Mouse (Mus musculus): ENCODE measurements around the gene Rexo1. TPM values are rescaled to one million over a fixed set of nuclear protein-coding genes. Genes with fewer than 3 reads are reported as not detected.

Gene Rexo1
- polyA plus RNA-seq, 1 experiment from 2014 or later, result 32.9 TPM

- peaks cover 10% of the 10 kb centered on the region for H3K4me1 ChIP-seq
- ATAC-seq (ENCODE audit: insufficient number of reproducible peaks, insufficient read depth, low FRiP score, low TSS enrichment), result peak; percentile 92
- H3K27ac ChIP-seq, result peak within 1 kb of the TSS; percentile 87
- H3K4me2 ChIP-seq (replicated peaks), result peak within 1 kb of the TSS; percentile 86
- peak within 1 kb of the TSS; percentile 75 for H3K4me3 ChIP-seq
- H3K9ac ChIP-seq, result peak within 1 kb of the TSS; percentile 61
- WGBS, result under 1% methylated on average over 54 of the region's 54 CpGs
- no peaks in the 10 kb centered on the region for H3K27me3 ChIP-seq
- peaks cover 19% of the 10 kb centered on the region for H3K36me3 ChIP-seq
- H3K9me3 ChIP-seq, result no peaks in the 10 kb centered on the region
Observed at GRCm38 (mm10) chr10:80602698-80603325, 41.5 kb upstream of the Rexo1 start, which contains the start of the genes Scamp4 and Adat3. Scamp4 (plus strand) TSS chr10:80602872. Adat3 (plus strand) TSS chr10:80602880.

GRCm38 (mm10) chr10:80596318-80596717 lies 35.0 kb upstream of the Rexo1 start:
- Histone ChIP-seq H3K4me1 (no peaks in the 10 kb centered on the region), H3K36me3 (no peaks in the 10 kb centered on the region), H3K27ac (no peak overlapping the region), H3K9me3 (no peaks in the 10 kb centered on the region), H3K9ac (no peak overlapping the region), H3K27me3 (no peaks in the 10 kb centered on the region), H3K4me3 (no peak overlapping the region), H3K4me2 (replicated peaks) (no peak overlapping the region)
- ATAC-seq (ENCODE audit: insufficient number of reproducible peaks, insufficient read depth, low FRiP score, low TSS enrichment), result no peak
- 47% methylated on average over 4 of the region's 4 CpGs for WGBS

- H3K9me3 ChIP-seq, result no peaks in the 10 kb centered on the region
- H3K4me2 ChIP-seq (replicated peaks), result peak within 1 kb of the TSS; percentile 87
- peak within 1 kb of the TSS; percentile 84 for H3K9ac ChIP-seq
- peaks cover 10% of the 10 kb centered on the region; the same call in 1 of the 2 replicates for H3K36me3 ChIP-seq
- H3K4me1 ChIP-seq, result peaks cover 19% of the 10 kb centered on the region
- H3K27ac ChIP-seq, result peak within 1 kb of the TSS; percentile 50
- WGBS, result 1% methylated on average over 72 of the region's 73 CpGs
- peak within 1 kb of the TSS; percentile 93 for H3K4me3 ChIP-seq
- peak; percentile 78 for ATAC-seq (ENCODE audit: insufficient number of reproducible peaks, insufficient read depth, low FRiP score, low TSS enrichment)
- no peaks in the 10 kb centered on the region for H3K27me3 ChIP-seq
Observed at GRCm38 (mm10) chr10:80589879-80590854, 28.8 kb upstream of the Rexo1 start, which contains the start of gene Abhd17a. Abhd17a (minus strand) TSS chr10:80590341.

- no peak for ATAC-seq (ENCODE audit: insufficient number of reproducible peaks, insufficient read depth, low FRiP score, low TSS enrichment)
- WGBS, result 19% methylated on average over 12 of the region's 12 CpGs
- peaks cover 19% of the 10 kb centered on the region for H3K4me1 ChIP-seq
Observed at GRCm38 (mm10) chr10:80589127-80589878, 27.9 kb upstream of the Rexo1 start.

GRCm38 (mm10) chr10:80587305-80587657 lies 25.9 kb upstream of the Rexo1 start:
- H3K4me2 ChIP-seq (replicated peaks), result no peak overlapping the region; the same call in 1 of the 2 replicates
- peaks cover 19% of the 10 kb centered on the region for H3K4me1 ChIP-seq
- WGBS, result 49% methylated on average over 4 of the region's 4 CpGs
- H3K27ac ChIP-seq, result no peak overlapping the region
- no peak for ATAC-seq (ENCODE audit: insufficient number of reproducible peaks, insufficient read depth, low FRiP score, low TSS enrichment)
- no peak overlapping the region; the same call in 1 of the 2 replicates for H3K9ac ChIP-seq
- peaks cover 32% of the 10 kb centered on the region for H3K36me3 ChIP-seq
- no peaks in the 10 kb centered on the region for H3K9me3 ChIP-seq
- no peaks in the 10 kb centered on the region for H3K27me3 ChIP-seq
- no peak overlapping the region for H3K4me3 ChIP-seq

More at GRCm38 (mm10) chr10:80589127-80589878, 27.9 kb upstream of the Rexo1 start:
- Histone ChIP-seq H3K9me3 (no peaks in the 10 kb centered on the region), H3K27ac (0 out of 2 replicates have a peak overlapping the region, but pooled peaks have one; percentile 50), H3K4me2 (replicated peaks) (peak overlapping the region; percentile 87), H3K27me3 (no peaks in the 10 kb centered on the region), H3K4me3 (peak overlapping the region; percentile 93), H3K9ac (peak overlapping the region; percentile 84), H3K36me3 (peaks cover 16% of the 10 kb centered on the region; the same call in 1 of the 2 replicates)

- Histone ChIP-seq H3K36me3 (peaks cover 32% of the 10 kb centered on the region), H3K4me1 (peaks cover 19% of the 10 kb centered on the region), H3K4me2 (replicated peaks) (no peak overlapping the region; the same call in 1 of the 2 replicates)
Observed at GRCm38 (mm10) chr10:80586407-80587304, 25.3 kb upstream of the Rexo1 start.

GRCm38 (mm10) chr10:80585581-80585980 lies 24.2 kb upstream of the Rexo1 start:
- Histone ChIP-seq H3K9me3 (no peaks in the 10 kb centered on the region), H3K27me3 (no peaks in the 10 kb centered on the region), H3K27ac (no peak overlapping the region), H3K9ac (no peak overlapping the region), H3K4me3 (no peak overlapping the region), H3K36me3 (peaks cover 36% of the 10 kb centered on the region), H3K4me1 (peaks cover 19% of the 10 kb centered on the region), H3K4me2 (replicated peaks) (no peak overlapping the region)
- no peak for ATAC-seq (ENCODE audit: insufficient number of reproducible peaks, insufficient read depth, low FRiP score, low TSS enrichment)
- 94% methylated on average over 8 of the region's 8 CpGs for WGBS

More at GRCm38 (mm10) chr10:80586407-80587304, 25.3 kb upstream of the Rexo1 start:
- H3K4me3 ChIP-seq, result no peak overlapping the region
- 96% methylated on average over 42 of the region's 51 CpGs for WGBS
- no peaks in the 10 kb centered on the region for H3K27me3 ChIP-seq
- no peak for ATAC-seq (ENCODE audit: insufficient number of reproducible peaks, insufficient read depth, low FRiP score, low TSS enrichment)
- H3K27ac ChIP-seq, result no peak overlapping the region
- no peaks in the 10 kb centered on the region for H3K9me3 ChIP-seq
- H3K9ac ChIP-seq, result no peak overlapping the region; the same call in 1 of the 2 replicates

GRCm38 (mm10) chr10:80584642-80585552 lies 23.5 kb upstream of the Rexo1 start:
- Histone ChIP-seq H3K36me3 (peaks cover 36% of the 10 kb centered on the region), H3K27ac (no peak overlapping the region), H3K9me3 (no peaks in the 10 kb centered on the region), H3K9ac (no peak overlapping the region), H3K27me3 (no peaks in the 10 kb centered on the region), H3K4me2 (replicated peaks) (no peak overlapping the region), H3K4me1 (peaks cover 19% of the 10 kb centered on the region), H3K4me3 (no peak overlapping the region)
- ATAC-seq (ENCODE audit: insufficient number of reproducible peaks, insufficient read depth, low FRiP score, low TSS enrichment), result no peak
- 72% methylated on average over 12 of the region's 12 CpGs for WGBS

GRCm38 (mm10) chr10:80584045-80584488 lies 22.7 kb upstream of the Rexo1 start:
- ATAC-seq (ENCODE audit: insufficient number of reproducible peaks, insufficient read depth, low FRiP score, low TSS enrichment), result no peak
- no peak overlapping the region for H3K4me2 ChIP-seq (replicated peaks)
- no peak overlapping the region for H3K27ac ChIP-seq
- H3K27me3 ChIP-seq, result no peaks in the 10 kb centered on the region
- H3K9ac ChIP-seq, result no peak overlapping the region
- H3K4me3 ChIP-seq, result no peak overlapping the region
- peaks cover 17% of the 10 kb centered on the region for H3K4me1 ChIP-seq
- 66% methylated on average over 12 of the region's 12 CpGs for WGBS
- H3K36me3 ChIP-seq, result peaks cover 36% of the 10 kb centered on the region
- H3K9me3 ChIP-seq, result no peaks in the 10 kb centered on the region

Measured in embryonic facial prominence, embryonic 12.5 days (tissue).